Mouse (Mus musculus) bone marrow macrophage, adult 2 months (primary cell): ENCODE results near the gene Cnfn.

ENCODE experiments used
- CTCF ChIP-seq: IDR thresholded peaks from 2 replicates; pipeline ENCODE4 v1.5.1; 2012; ENCODE audit warnings: low read depth, mild to moderate bottlenecking, low read length, moderate library complexity
- POLR2A ChIP-seq: IDR thresholded peaks from 2 replicates; pipeline ENCODE4 v1.6.1; 2012; ENCODE audit warnings: mild to moderate bottlenecking, low read depth, low read length, borderline replicate concordance

DNA sequence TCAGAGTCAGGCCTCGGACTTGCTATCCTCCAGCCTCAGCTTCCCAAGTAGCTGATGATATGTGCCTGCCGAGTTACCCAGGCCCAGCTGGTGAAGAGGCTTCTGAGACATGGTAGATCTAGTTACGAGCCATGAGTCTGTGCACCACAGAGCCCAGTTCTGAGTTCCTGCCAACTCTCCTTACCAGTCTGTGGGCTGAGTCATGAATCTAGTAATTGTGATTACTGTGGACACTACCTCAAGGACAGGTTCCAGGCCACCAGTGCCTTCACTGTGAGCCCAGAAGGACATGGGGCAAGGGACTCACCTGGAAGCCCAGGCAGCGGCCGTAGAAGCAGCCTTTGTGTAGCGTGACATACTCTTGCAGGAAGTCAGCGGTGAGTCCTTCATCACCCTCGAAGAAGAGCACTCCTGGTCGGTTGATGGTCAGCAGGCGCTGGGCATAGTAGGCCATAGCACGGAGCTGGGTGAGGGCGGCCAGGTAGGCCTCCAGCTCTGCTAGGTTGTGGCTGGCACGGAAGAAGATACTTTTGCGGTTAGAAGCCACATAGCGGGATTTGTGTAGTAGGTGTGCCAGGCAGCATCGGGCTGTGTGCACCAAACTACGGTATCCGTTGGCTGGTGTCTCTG, 18.4 kb upstream of the Cnfn start:
- TF ChIP-seq CTCF = no peak
- TF ChIP-seq POLR2A = no peak
